Mouse (Mus musculus): ENCODE data around the gene Drd2. TPM values are rescaled to one million over a fixed set of nuclear protein-coding genes. Genes with fewer than 3 reads are reported as not detected.

Gene Drd2
- polyA plus RNA-seq, 2 experiments: 0.05 TPM; not detected in 1

- Histone ChIP-seq H3K4me2 (replicated peaks; ENCODE audit: low read depth, low read length, severe bottlenecking) (no peak overlapping the region), H3K27ac (replicated peaks; ENCODE audit: low read depth, low read length) (no peak overlapping the region), H3K9ac (ENCODE audit: low read depth, low read length, severe bottlenecking) (no peak overlapping the region), H3K36me3 (ENCODE audit: control insufficient read depth, insufficient read depth, low read length) (no peaks in the 10 kb centered on the region), H3K27me3 (ENCODE audit: control insufficient read depth, insufficient read depth, low read length) (no peaks in the 10 kb centered on the region), H3K9me3 (ENCODE audit: control insufficient read depth, low read length) (no peaks in the 10 kb centered on the region), H3K4me3 (replicated peaks; ENCODE audit: low read length) (no peak overlapping the region), H3K4me1 (ENCODE audit: control insufficient read depth, insufficient read depth, low read length) (no peaks in the 10 kb centered on the region)
- TF ChIP-seq POLR2A (IDR thresholded peaks at IDR 0.05; ENCODE audit: borderline replicate concordance, extremely low read depth, insufficient read depth, insufficient read length): no peak
- WGBS: 49% methylated on average over 7 of the region's 7 CpGs
- DNase-seq (ENCODE audit: low spot score) (no peak), ATAC-seq (ENCODE audit: low FRiP score, low read depth) (no peak)
These were observed 44.9 kb downstream of the Drd2 start for GRCm38 (mm10) chr9:49385301-49385700.

GRCm38 (mm10) chr9:49386119-49386518 lies 45.7 kb downstream of the Drd2 start:
- H3K9me3 ChIP-seq (ENCODE audit: control insufficient read depth, low read length): no peaks in the 10 kb centered on the region
- H3K9ac ChIP-seq (ENCODE audit: low read depth, low read length, severe bottlenecking): no peak overlapping the region
- no peak overlapping the region for H3K27ac ChIP-seq (replicated peaks; ENCODE audit: low read depth, low read length)
- H3K27me3 ChIP-seq (ENCODE audit: control insufficient read depth, insufficient read depth, low read length): no peaks in the 10 kb centered on the region
- WGBS: 31% methylated on average over 10 of the region's 11 CpGs
- no peak for TF ChIP-seq POLR2A (IDR thresholded peaks at IDR 0.05; ENCODE audit: borderline replicate concordance, extremely low read depth, insufficient read depth, insufficient read length)
- no peak for ATAC-seq (ENCODE audit: low FRiP score, low read depth)
- no peaks in the 10 kb centered on the region for H3K36me3 ChIP-seq (ENCODE audit: control insufficient read depth, insufficient read depth, low read length)
- H3K4me3 ChIP-seq (replicated peaks; ENCODE audit: low read length): no peak overlapping the region
- no peak overlapping the region for H3K4me2 ChIP-seq (replicated peaks; ENCODE audit: low read depth, low read length, severe bottlenecking)
- H3K4me1 ChIP-seq (ENCODE audit: control insufficient read depth, insufficient read depth, low read length): no peaks in the 10 kb centered on the region
- DNase-seq (ENCODE audit: low spot score): no peak

GRCm38 (mm10) chr9:49392242-49392641 lies 51.8 kb downstream of the Drd2 start:
- Histone ChIP-seq H3K4me2 (replicated peaks; ENCODE audit: low read depth, low read length, severe bottlenecking) (no peak overlapping the region), H3K9me3 (ENCODE audit: control insufficient read depth, low read length) (no peaks in the 10 kb centered on the region), H3K27me3 (ENCODE audit: control insufficient read depth, insufficient read depth, low read length) (no peaks in the 10 kb centered on the region), H3K4me3 (replicated peaks; ENCODE audit: low read length) (no peak overlapping the region), H3K36me3 (ENCODE audit: control insufficient read depth, insufficient read depth, low read length) (no peaks in the 10 kb centered on the region), H3K4me1 (ENCODE audit: control insufficient read depth, insufficient read depth, low read length) (no peaks in the 10 kb centered on the region), H3K9ac (ENCODE audit: low read depth, low read length, severe bottlenecking) (no peak overlapping the region), H3K27ac (replicated peaks; ENCODE audit: low read depth, low read length) (no peak overlapping the region)
- ATAC-seq (ENCODE audit: low FRiP score, low read depth) (no peak), DNase-seq (ENCODE audit: low spot score) (no peak)
- 38% methylated on average over 2 of the region's 2 CpGs for WGBS
- no peak for TF ChIP-seq POLR2A (IDR thresholded peaks at IDR 0.05; ENCODE audit: borderline replicate concordance, extremely low read depth, insufficient read depth, insufficient read length)

GRCm38 (mm10) chr9:49396006-49396405 lies 55.6 kb downstream of the Drd2 start:
- no peak for TF ChIP-seq POLR2A (IDR thresholded peaks at IDR 0.05; ENCODE audit: borderline replicate concordance, extremely low read depth, insufficient read depth, insufficient read length)
- no peak overlapping the region for H3K4me2 ChIP-seq (replicated peaks; ENCODE audit: low read depth, low read length, severe bottlenecking)
- ATAC-seq (ENCODE audit: low FRiP score, low read depth): no peak

GRCm38 (mm10) chr9:49403711-49404110 lies 63.3 kb downstream of the Drd2 start:
- H3K4me3 ChIP-seq (replicated peaks; ENCODE audit: low read length): no peak overlapping the region
- WGBS: 37% methylated on average over 2 of the region's 2 CpGs
- H3K9ac ChIP-seq (ENCODE audit: low read depth, low read length, severe bottlenecking): no peak overlapping the region
- no peaks in the 10 kb centered on the region for H3K9me3 ChIP-seq (ENCODE audit: control insufficient read depth, low read length)
- no peaks in the 10 kb centered on the region for H3K36me3 ChIP-seq (ENCODE audit: control insufficient read depth, insufficient read depth, low read length)
- no peak for ATAC-seq (ENCODE audit: low FRiP score, low read depth)
- H3K4me2 ChIP-seq (replicated peaks; ENCODE audit: low read depth, low read length, severe bottlenecking): no peak overlapping the region
- H3K27me3 ChIP-seq (ENCODE audit: control insufficient read depth, insufficient read depth, low read length): no peaks in the 10 kb centered on the region
- DNase-seq (ENCODE audit: low spot score): peak; percentile 63
- no peak for TF ChIP-seq POLR2A (IDR thresholded peaks at IDR 0.05; ENCODE audit: borderline replicate concordance, extremely low read depth, insufficient read depth, insufficient read length)
- H3K27ac ChIP-seq (replicated peaks; ENCODE audit: low read depth, low read length): no peak overlapping the region
- no peaks in the 10 kb centered on the region for H3K4me1 ChIP-seq (ENCODE audit: control insufficient read depth, insufficient read depth, low read length)

More at GRCm38 (mm10) chr9:49396006-49396405, 55.6 kb downstream of the Drd2 start:
- Histone ChIP-seq H3K4me3 (replicated peaks; ENCODE audit: low read length) (no peak overlapping the region), H3K27ac (replicated peaks; ENCODE audit: low read depth, low read length) (no peak overlapping the region), H3K9me3 (ENCODE audit: control insufficient read depth, low read length) (no peaks in the 10 kb centered on the region), H3K9ac (ENCODE audit: low read depth, low read length, severe bottlenecking) (no peak overlapping the region), H3K36me3 (ENCODE audit: control insufficient read depth, insufficient read depth, low read length) (no peaks in the 10 kb centered on the region), H3K27me3 (ENCODE audit: control insufficient read depth, insufficient read depth, low read length) (no peaks in the 10 kb centered on the region), H3K4me1 (ENCODE audit: control insufficient read depth, insufficient read depth, low read length) (no peaks in the 10 kb centered on the region)
- DNase-seq (ENCODE audit: low spot score): no peak

- no peak overlapping the region for H3K4me2 ChIP-seq (replicated peaks; ENCODE audit: low read depth, low read length, severe bottlenecking)
- no peak overlapping the region for H3K9ac ChIP-seq (ENCODE audit: low read depth, low read length, severe bottlenecking)
- ATAC-seq (ENCODE audit: low FRiP score, low read depth) (no peak), DNase-seq (ENCODE audit: low spot score) (no peak)
- whole genome bisulfite sequencing: 84% methylated on average over 5 of the region's 5 CpGs
- H3K4me1 ChIP-seq (ENCODE audit: control insufficient read depth, insufficient read depth, low read length): no peaks in the 10 kb centered on the region
- H3K4me3 ChIP-seq (replicated peaks; ENCODE audit: low read length): no peak overlapping the region
- H3K36me3 ChIP-seq (ENCODE audit: control insufficient read depth, insufficient read depth, low read length): no peaks in the 10 kb centered on the region
- no peak overlapping the region for H3K27ac ChIP-seq (replicated peaks; ENCODE audit: low read depth, low read length)
- H3K9me3 ChIP-seq (ENCODE audit: control insufficient read depth, low read length): no peaks in the 10 kb centered on the region
- TF ChIP-seq POLR2A (IDR thresholded peaks at IDR 0.05; ENCODE audit: borderline replicate concordance, extremely low read depth, insufficient read depth, insufficient read length): no peak
- H3K27me3 ChIP-seq (ENCODE audit: control insufficient read depth, insufficient read depth, low read length): no peaks in the 10 kb centered on the region
These were observed 66.6 kb downstream of the Drd2 start for GRCm38 (mm10) chr9:49407028-49407427.
